29 mouse cellular contexts compared by ENCODE assay signal in the genomic region with DNA sequence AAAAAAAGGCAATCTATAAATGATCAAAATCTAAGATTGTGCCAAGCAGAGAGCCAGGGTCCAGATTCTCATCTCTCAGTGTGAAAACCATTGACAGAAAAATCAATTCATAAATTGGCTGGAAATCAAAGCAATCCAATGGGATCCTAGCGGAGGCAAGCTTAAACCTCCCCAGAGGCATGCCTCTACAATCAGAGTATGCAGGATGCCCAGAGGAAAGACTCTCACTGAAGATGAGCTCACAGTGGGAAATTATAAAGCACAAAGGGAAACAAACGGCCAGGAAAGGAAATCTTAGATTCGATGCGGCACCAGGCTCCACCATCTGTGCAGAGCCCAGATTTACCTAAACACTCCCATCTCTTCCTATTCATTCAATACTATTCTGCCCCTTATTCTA.
DNase-seq lines count a peak whose midpoint lies in the region; ATAC-seq and TF ChIP-seq lines count a peak whose summit lies in the region.
"Had no signal": no experiment of that assay in that cellular context is flagged by ENCODE, and none has a peak within 500 bp of the region (broad histone marks: within the 10 kb centered on the region; RNA-seq: fewer than 3 reads in every experiment).

No protein-coding gene starts in this region.

- 0 out of 2 replicates have a peak, but pooled peaks cover 4% of the 10 kb centered on the region for H3K4me1 ChIP-seq in forebrain, postnatal 0 days (ENCODE audit: insufficient read depth)
- H3K4me1 ChIP-seq in forebrain, embryonic 10.5 days = no peaks in the 10 kb centered on the region
- peaks cover 28% of the 10 kb centered on the region for H3K4me1 ChIP-seq in hindbrain, embryonic 15.5 days (replicated peaks)
- H3K4me1 ChIP-seq in hindbrain, embryonic 16.5 days (ENCODE audit: control insufficient read depth, insufficient read depth, low read depth, low read length) = peaks cover 9% of the 10 kb centered on the region
- H3K4me1 ChIP-seq in neural tube, embryonic 13.5 days (replicated peaks) = peaks cover 35% of the 10 kb centered on the region
- H3K4me1 ChIP-seq: embryonic facial prominence, embryonic 12.5 days; heart, embryonic 12.5 days; kidney, embryonic 15.5 days; limb, embryonic 13.5 days; liver, embryonic 12.5 days had no signal

- H3K27ac ChIP-seq in forebrain, postnatal 0 days (ENCODE audit: low read depth, low read length) = no peak overlapping the region
- H3K27ac ChIP-seq in forebrain, embryonic 10.5 days = no peak overlapping the region
- 0 out of 2 replicates have a peak overlapping the region, but pooled peaks have one; percentile 18 for H3K27ac ChIP-seq in hindbrain, embryonic 15.5 days (replicated peaks)
- no peak overlapping the region for H3K27ac ChIP-seq in hindbrain, embryonic 16.5 days (ENCODE audit: low read depth, low read length)
- peak overlapping the region; percentile 85 for H3K27ac ChIP-seq in neural tube, embryonic 13.5 days (replicated peaks)
- H3K27ac ChIP-seq: embryonic facial prominence, embryonic 12.5 days; kidney, embryonic 15.5 days; limb, embryonic 13.5 days; liver, embryonic 12.5 days had no signal

- TF ChIP-seq CTCF in forebrain, postnatal 0 days (IDR thresholded peaks at IDR 0.05; ENCODE audit: low read depth) = no peak

- peak; percentile 20; the same call in 1 of the 2 replicates for ATAC-seq in forebrain, postnatal 0 days
- no peak for ATAC-seq in hindbrain, embryonic 15.5 days (ENCODE audit: low FRiP score, low read depth)
- ATAC-seq in hindbrain, embryonic 16.5 days = no peak
- ATAC-seq in neural tube, embryonic 13.5 days (ENCODE audit: low read depth) = no peak
- ATAC-seq: intestine, postnatal 0 days; liver, embryonic 12.5 days; Patski had no signal

- no peak overlapping the region for H3K4me3 ChIP-seq in forebrain, postnatal 0 days (ENCODE audit: low read depth, low read length)
- no peak overlapping the region for H3K4me3 ChIP-seq in forebrain, embryonic 10.5 days
- H3K4me3 ChIP-seq in hindbrain, embryonic 15.5 days = no peak overlapping the region
- no peak overlapping the region for H3K4me3 ChIP-seq in hindbrain, embryonic 16.5 days (ENCODE audit: low read length)
- no peak overlapping the region for H3K4me3 ChIP-seq in neural tube, embryonic 13.5 days
- H3K4me3 ChIP-seq: embryonic facial prominence, embryonic 12.5 days; erythroblast, embryonic 14.5 days; heart, embryonic 12.5 days; kidney, embryonic 15.5 days; limb, embryonic 13.5 days; liver, embryonic 12.5 days had no signal

- no peaks in the 10 kb centered on the region for H3K27me3 ChIP-seq in forebrain, postnatal 0 days (ENCODE audit: insufficient read depth, low read length)
- no peaks in the 10 kb centered on the region for H3K27me3 ChIP-seq in forebrain, embryonic 10.5 days (ENCODE audit: poor library complexity, severe bottlenecking)
- no peaks in the 10 kb centered on the region for H3K27me3 ChIP-seq in hindbrain, embryonic 15.5 days
- no peaks in the 10 kb centered on the region for H3K27me3 ChIP-seq in hindbrain, embryonic 16.5 days (replicated peaks; ENCODE audit: control insufficient read depth, insufficient read depth, low read length)
- H3K27me3 ChIP-seq in neural tube, embryonic 13.5 days = no peaks in the 10 kb centered on the region
- H3K27me3 ChIP-seq: CH12.LX; embryonic facial prominence, embryonic 12.5 days; heart, embryonic 12.5 days; kidney, embryonic 15.5 days; limb, embryonic 13.5 days; liver, embryonic 12.5 days; Patski had no signal

- H3K36me3 ChIP-seq in forebrain, postnatal 0 days (ENCODE audit: insufficient read depth) = no peaks in the 10 kb centered on the region
- H3K36me3 ChIP-seq in forebrain, embryonic 10.5 days (replicated peaks) = no peaks in the 10 kb centered on the region
- no peaks in the 10 kb centered on the region for H3K36me3 ChIP-seq in hindbrain, embryonic 15.5 days
- H3K36me3 ChIP-seq in hindbrain, embryonic 16.5 days (ENCODE audit: control insufficient read depth, insufficient read depth, low read length) = no peaks in the 10 kb centered on the region
- H3K36me3 ChIP-seq in neural tube, embryonic 13.5 days = peaks cover 8% of the 10 kb centered on the region; the same call in 1 of the 2 replicates
- H3K36me3 ChIP-seq: embryonic facial prominence, embryonic 12.5 days; G1E; heart, embryonic 12.5 days; kidney, embryonic 15.5 days; limb, embryonic 13.5 days; liver, embryonic 12.5 days had no signal

- peak; percentile 15 for DNase-seq in forebrain, postnatal 0 days
- no peak for DNase-seq in forebrain, embryonic 10.5 days (ENCODE audit: extremely low spot score, low spot score)
- no peak for DNase-seq in neural tube, embryonic 10.5 days (ENCODE audit: extremely low spot score, low spot score)
- no peak for DNase-seq in embryo, embryonic 10 days (ENCODE audit: low spot score)
- DNase-seq: adrenal gland, postnatal 36 days; B cell, adult 2 months; cerebellum, adult 11 months; cerebellum, adult 9-11 months; gastrocnemius, postnatal 10 days; heart, postnatal 10 days; kidney, postnatal 36 days; lung, adult 18-20 months; lung, postnatal 10 days; retina, postnatal 1 day; right cerebral cortex, postnatal 4 days; thymus, postnatal 14 days had no signal

- H3K9me3 ChIP-seq in forebrain, postnatal 0 days (ENCODE audit: low read length) = no peaks in the 10 kb centered on the region
- no peaks in the 10 kb centered on the region for H3K9me3 ChIP-seq in forebrain, embryonic 10.5 days
- no peaks in the 10 kb centered on the region for H3K9me3 ChIP-seq in hindbrain, embryonic 15.5 days
- H3K9me3 ChIP-seq in hindbrain, embryonic 16.5 days (ENCODE audit: control insufficient read depth, low read length) = no peaks in the 10 kb centered on the region
- no peaks in the 10 kb centered on the region for H3K9me3 ChIP-seq in neural tube, embryonic 13.5 days
- H3K9me3 ChIP-seq: embryonic facial prominence, embryonic 12.5 days; heart, embryonic 12.5 days; kidney, embryonic 15.5 days; limb, embryonic 13.5 days; liver, embryonic 12.5 days had no signal

- WGBS in forebrain, postnatal 0 days = 47% methylated on average over 4 of the region's 4 CpGs
- WGBS in forebrain, embryonic 10.5 days = 82% methylated on average over 4 of the region's 4 CpGs
- WGBS in hindbrain, embryonic 15.5 days = 48% methylated on average over 4 of the region's 4 CpGs
- WGBS in hindbrain, embryonic 16.5 days = 56% methylated on average over 4 of the region's 4 CpGs
- 48% methylated on average over 4 of the region's 4 CpGs for WGBS in neural tube, embryonic 13.5 days

- no peak overlapping the region for H3K9ac ChIP-seq in forebrain, postnatal 0 days
- H3K9ac ChIP-seq in hindbrain, embryonic 15.5 days = no peak overlapping the region
- no peak overlapping the region for H3K9ac ChIP-seq in hindbrain, embryonic 16.5 days (ENCODE audit: low read depth, low read length)
- no peak overlapping the region for H3K9ac ChIP-seq in neural tube, embryonic 13.5 days
- H3K9ac ChIP-seq: embryonic facial prominence, embryonic 12.5 days; heart, embryonic 12.5 days; kidney, embryonic 15.5 days; limb, embryonic 13.5 days; liver, embryonic 12.5 days had no signal

- no peak overlapping the region for H3K4me2 ChIP-seq in forebrain, postnatal 0 days (ENCODE audit: low read depth)
- no peak overlapping the region for H3K4me2 ChIP-seq in hindbrain, embryonic 15.5 days
- no peak overlapping the region for H3K4me2 ChIP-seq in hindbrain, embryonic 16.5 days (ENCODE audit: low read length)
- no peak overlapping the region for H3K4me2 ChIP-seq in neural tube, embryonic 13.5 days
- H3K4me2 ChIP-seq: embryonic facial prominence, embryonic 12.5 days; heart, embryonic 12.5 days; kidney, embryonic 15.5 days; limb, embryonic 13.5 days; liver, embryonic 12.5 days had no signal

Comparison
In these comparisons a context has a peak if more than half of its experiments do, and no peak if none do; other contexts are left out.
1. H3K27ac ChIP-seq: peak in hindbrain, embryonic 15.5 days (single experiment) and neural tube, embryonic 13.5 days (single experiment); none in forebrain, postnatal 0 days (single experiment), forebrain, embryonic 10.5 days (single experiment) and hindbrain, embryonic 16.5 days (single experiment).